Mouse (Mus musculus): ENCODE measurements at regions not wholly inside any gene's neighbourhood (a gene's known extent, or its start where the extent isn't known, plus 50 kb on each side); places are given as distances from the start of the nearest gene placed in this dataset.

GRCm38 (mm10) chr7:111939631-111940030 is 83.7 kb upstream of the Usp47 start:
- TF ChIP-seq CTCF (IDR thresholded peaks at IDR 0.05; ENCODE audit: low read depth) (no peak), EP300 (IDR thresholded peaks at IDR 0.05; ENCODE audit: low read depth) (no peak)
- WGBS = 83% methylated on average over 4 of the region's 4 CpGs
- H3K4me1 ChIP-seq (ENCODE audit: control insufficient read depth, insufficient read depth) = no peaks in the 10 kb centered on the region
- H3K9me3 ChIP-seq (replicated peaks; ENCODE audit: control insufficient read depth, low read length) = no peaks in the 10 kb centered on the region
- no peaks in the 10 kb centered on the region for H3K27me3 ChIP-seq (ENCODE audit: control insufficient read depth, insufficient read depth, low read length)
- no peak overlapping the region for H3K4me2 ChIP-seq (ENCODE audit: low read depth, low read length)
- ATAC-seq (ENCODE audit: insufficient read depth, low read depth) = no peak
- no peak overlapping the region for H3K9ac ChIP-seq (replicated peaks; ENCODE audit: low read depth, low read length)
- no peaks in the 10 kb centered on the region for H3K36me3 ChIP-seq (replicated peaks; ENCODE audit: control insufficient read depth, insufficient read depth, low read length)
- H3K27ac ChIP-seq (ENCODE audit: low read depth) = no peak overlapping the region
- DNase-seq (ENCODE audit: low spot score) = no peak
- no peak overlapping the region for H3K4me3 ChIP-seq (ENCODE audit: low read depth, low read length)

- ATAC-seq (ENCODE audit: insufficient read depth, low read depth) (no peak), DNase-seq (ENCODE audit: low spot score) (no peak)
- H3K4me1 ChIP-seq (ENCODE audit: control insufficient read depth, insufficient read depth) = no peaks in the 10 kb centered on the region
- H3K27me3 ChIP-seq (ENCODE audit: control insufficient read depth, insufficient read depth, low read length) = no peaks in the 10 kb centered on the region
- H3K9ac ChIP-seq (replicated peaks; ENCODE audit: low read depth, low read length) = no peak overlapping the region
- H3K4me2 ChIP-seq (ENCODE audit: low read depth, low read length) = no peak overlapping the region
- 68% methylated on average over 3 of the region's 3 CpGs for WGBS
- no peaks in the 10 kb centered on the region for H3K36me3 ChIP-seq (replicated peaks; ENCODE audit: control insufficient read depth, insufficient read depth, low read length)
- TF ChIP-seq CTCF (IDR thresholded peaks at IDR 0.05; ENCODE audit: low read depth) = no peak
- no peak for TF ChIP-seq EP300 (IDR thresholded peaks at IDR 0.05; ENCODE audit: low read depth)
- H3K27ac ChIP-seq (ENCODE audit: low read depth) = no peak overlapping the region
- H3K9me3 ChIP-seq (replicated peaks; ENCODE audit: control insufficient read depth, low read length) = no peaks in the 10 kb centered on the region
- no peak overlapping the region for H3K4me3 ChIP-seq (ENCODE audit: low read depth, low read length)
Observed at GRCm38 (mm10) chr7:111937547-111937946, 85.8 kb upstream of the Usp47 start.

- H3K9ac ChIP-seq (replicated peaks; ENCODE audit: low read depth, low read length) = no peak overlapping the region
- no peaks in the 10 kb centered on the region for H3K4me1 ChIP-seq (ENCODE audit: control insufficient read depth, insufficient read depth)
- H3K9me3 ChIP-seq (replicated peaks; ENCODE audit: control insufficient read depth, low read length) = no peaks in the 10 kb centered on the region
- 81% methylated on average over 2 of the region's 2 CpGs for WGBS
- H3K4me2 ChIP-seq (ENCODE audit: low read depth, low read length) = no peak overlapping the region
- TF ChIP-seq EP300 (IDR thresholded peaks at IDR 0.05; ENCODE audit: low read depth) = no peak
- TF ChIP-seq CTCF (IDR thresholded peaks at IDR 0.05; ENCODE audit: low read depth) = no peak
- no peak overlapping the region for H3K4me3 ChIP-seq (ENCODE audit: low read depth, low read length)
- no peak for DNase-seq (ENCODE audit: low spot score)
- no peaks in the 10 kb centered on the region for H3K36me3 ChIP-seq (replicated peaks; ENCODE audit: control insufficient read depth, insufficient read depth, low read length)
- H3K27me3 ChIP-seq (ENCODE audit: control insufficient read depth, insufficient read depth, low read length) = no peaks in the 10 kb centered on the region
- H3K27ac ChIP-seq (ENCODE audit: low read depth) = no peak overlapping the region
- no peak for ATAC-seq (ENCODE audit: insufficient read depth, low read depth)
Observed at GRCm38 (mm10) chr7:111937102-111937501, 86.2 kb upstream of the Usp47 start.

GRCm38 (mm10) chr7:111932725-111933124 is 90.6 kb upstream of the Usp47 start:
- peak; percentile 75 for ATAC-seq (ENCODE audit: insufficient read depth, low read depth)
- Histone ChIP-seq H3K36me3 (replicated peaks; ENCODE audit: control insufficient read depth, insufficient read depth, low read length) (no peaks in the 10 kb centered on the region), H3K9me3 (replicated peaks; ENCODE audit: control insufficient read depth, low read length) (no peaks in the 10 kb centered on the region), H3K4me2 (ENCODE audit: low read depth, low read length) (no peak overlapping the region), H3K27ac (ENCODE audit: low read depth) (no peak overlapping the region), H3K9ac (replicated peaks; ENCODE audit: low read depth, low read length) (no peak overlapping the region), H3K4me1 (ENCODE audit: control insufficient read depth, insufficient read depth) (no peaks in the 10 kb centered on the region), H3K27me3 (ENCODE audit: control insufficient read depth, insufficient read depth, low read length) (no peaks in the 10 kb centered on the region), H3K4me3 (ENCODE audit: low read depth, low read length) (no peak overlapping the region)
- WGBS = 38% methylated on average over 2 of the region's 2 CpGs
- DNase-seq (ENCODE audit: low spot score) = peak; percentile 41
- TF ChIP-seq CTCF (IDR thresholded peaks at IDR 0.05; ENCODE audit: low read depth) (no peak), EP300 (IDR thresholded peaks at IDR 0.05; ENCODE audit: low read depth) (no peak)

- H3K27me3 ChIP-seq (ENCODE audit: control insufficient read depth, insufficient read depth, low read length) = no peaks in the 10 kb centered on the region
- no peaks in the 10 kb centered on the region for H3K36me3 ChIP-seq (replicated peaks; ENCODE audit: control insufficient read depth, insufficient read depth, low read length)
- no peak for ATAC-seq (ENCODE audit: insufficient read depth, low read depth)
- no peaks in the 10 kb centered on the region for H3K4me1 ChIP-seq (ENCODE audit: control insufficient read depth, insufficient read depth)
- H3K9ac ChIP-seq (replicated peaks; ENCODE audit: low read depth, low read length) = no peak overlapping the region
- H3K9me3 ChIP-seq (replicated peaks; ENCODE audit: control insufficient read depth, low read length) = no peaks in the 10 kb centered on the region
- 65% methylated on average over 1 of the region's 1 CpGs for WGBS
- TF ChIP-seq CTCF (IDR thresholded peaks at IDR 0.05; ENCODE audit: low read depth) = no peak
- TF ChIP-seq EP300 (IDR thresholded peaks at IDR 0.05; ENCODE audit: low read depth) = no peak
- no peak overlapping the region for H3K27ac ChIP-seq (ENCODE audit: low read depth)
- H3K4me3 ChIP-seq (ENCODE audit: low read depth, low read length) = no peak overlapping the region
- no peak for DNase-seq (ENCODE audit: low spot score)
- no peak overlapping the region for H3K4me2 ChIP-seq (ENCODE audit: low read depth, low read length)
Observed at GRCm38 (mm10) chr7:111919961-111920360, 103.3 kb upstream of the Usp47 start.

GRCm38 (mm10) chr7:111903741-111904231 is 119.5 kb upstream of the Usp47 start:
- no peaks in the 10 kb centered on the region for H3K4me1 ChIP-seq (ENCODE audit: control insufficient read depth, insufficient read depth)
- ATAC-seq (ENCODE audit: insufficient read depth, low read depth) = no peak
- no peak overlapping the region for H3K9ac ChIP-seq (replicated peaks; ENCODE audit: low read depth, low read length)
- no peak for TF ChIP-seq EP300 (IDR thresholded peaks at IDR 0.05; ENCODE audit: low read depth)
- no peak for TF ChIP-seq CTCF (IDR thresholded peaks at IDR 0.05; ENCODE audit: low read depth)
- no peaks in the 10 kb centered on the region for H3K27me3 ChIP-seq (ENCODE audit: control insufficient read depth, insufficient read depth, low read length)
- H3K9me3 ChIP-seq (replicated peaks; ENCODE audit: control insufficient read depth, low read length) = no peaks in the 10 kb centered on the region; the same call in 1 of the 2 replicates
- H3K27ac ChIP-seq (ENCODE audit: low read depth) = no peak overlapping the region
- DNase-seq (ENCODE audit: low spot score) = no peak
- 62% methylated on average over 7 of the region's 7 CpGs for WGBS
- H3K4me3 ChIP-seq (ENCODE audit: low read depth, low read length) = no peak overlapping the region
- no peak overlapping the region for H3K4me2 ChIP-seq (ENCODE audit: low read depth, low read length)
- H3K36me3 ChIP-seq (replicated peaks; ENCODE audit: control insufficient read depth, insufficient read depth, low read length) = no peaks in the 10 kb centered on the region

Data from heart, postnatal 0 days (tissue).